Mouse (Mus musculus) brain, embryonic 14.5 days (tissue): ENCODE results near the gene Gja6. TPM values are rescaled to one million over a fixed set of nuclear protein-coding genes. Genes with fewer than 3 reads are reported as not detected.
A peak's percentile ranks its signal among the peaks of the same experiment; 100 is the strongest.

Source experiments
- DNase-seq: peaks from one replicate; pipeline ENCODE4 v3.0.0-alpha.2; 2011; ENCODE audit warnings: low read depth
- CTCF ChIP-seq: fragments of 200-500 bp; IDR thresholded peaks from 2 replicates; pipeline ENCODE4 v1.5.1; 2012; ENCODE audit warnings: inconsistent platforms, mild to moderate bottlenecking, moderate library complexity, borderline replicate concordance; ENCODE audit not compliant: insufficient read depth, insufficient read length; ENCODE audit errors: extremely low read depth
- POLR2A ChIP-seq: fragments of 200-500 bp; IDR thresholded peaks from 2 replicates; pipeline ENCODE4 v1.6.1; 2012; ENCODE audit warnings: mild to moderate bottlenecking, inconsistent platforms, borderline replicate concordance; ENCODE audit not compliant: poor library complexity, insufficient read depth, insufficient read length, severe bottlenecking; ENCODE audit errors: extremely low read depth
- polyA plus RNA-seq: library from polyadenylated mRNA; depleted of rRNA; stranded (reverse); fragments of >200 nt; gene quantifications from 2 replicates; pipeline ENCODE4 v1.2.3, GENCODE M21; 2012; rRNA removed

Gja6 gene
- polyA plus RNA-seq, 1 experiment = 0.64 TPM

GRCm38 (mm10) chrX:160886301-160886700 is 20.6 kb downstream of the Gja6 start:
- DNase-seq = peak; percentile 65
- TF ChIP-seq POLR2A (no peak), CTCF (no peak)

GRCm38 (mm10) chrX:160866576-160866975 is 40.3 kb downstream of the Gja6 start:
- DNase-seq = peak; percentile 39
- TF ChIP-seq CTCF (no peak), POLR2A (no peak)

GRCm38 (mm10) chrX:160865022-160865421 is 41.8 kb downstream of the Gja6 start:
- TF ChIP-seq CTCF (no peak), POLR2A (no peak)
- DNase-seq = peak; percentile 30

GRCm38 (mm10) chrX:160863689-160864383 is 43.0 kb downstream of the Gja6 start:
- DNase-seq = peak; percentile 25
- TF ChIP-seq POLR2A (no peak), CTCF (no peak)

Other genes starting within 250 kb of the Gja6 start
- gene Ppef1, start 171.3 kb downstream of the Gja6 start, polyA plus RNA-seq = 0.14 and 1.6 TPM in 2 replicates
- gene Rs1, start 139.0 kb downstream of the Gja6 start, polyA plus RNA-seq = 0.04 TPM in 1 of 2 replicates, not detected in the other
- 5.8 and 6.9 TPM in 2 replicates for gene Cdkl5, start 87.7 kb upstream of the Gja6 start, polyA plus RNA-seq
- 4.8 and 5.0 TPM in 2 replicates for gene Scml2, start 210.1 kb upstream of the Gja6 start, polyA plus RNA-seq